Mouse (Mus musculus) heart, embryonic 12.5 days (tissue): ENCODE measurements at regions not wholly inside any gene's neighbourhood (a gene's known extent, or its start where the extent isn't known, plus 50 kb on each side); places are given as distances from the start of the nearest gene placed in this dataset.

ENCODE experiments used
- ATAC-seq: fragments of 200-750 bp; cut with Nextera tagmentation; 2 replicates; pipeline ENCODE4 v1.8.0; 2017; ENCODE audit warnings: moderate TSS enrichment, moderate library complexity; ENCODE audit not compliant: insufficient number of reproducible peaks, low FRiP score
- H3K27ac ChIP-seq: fragments of 300-500 bp; sonication (generic); 2 replicates; pipeline ENCODE4 v1.5.1; 2016; ENCODE audit warnings: mild to moderate bottlenecking, moderate library complexity; ENCODE audit not compliant: poor library complexity, severe bottlenecking
- H3K27me3 ChIP-seq: fragments of 300-500 bp; sonication (generic); replicated peaks from 2 replicates; pipeline ENCODE4 v1.6.1; 2016; ENCODE audit warnings: mild to moderate bottlenecking, moderate library complexity
- H3K36me3 ChIP-seq: fragments of 300-500 bp; sonication (generic); 2 replicates; pipeline ENCODE4 v1.6.1; 2016; ENCODE audit warnings: mild to moderate bottlenecking, moderate library complexity
- H3K4me1 ChIP-seq: fragments of 300-500 bp; sonication (generic); replicated peaks from 2 replicates; pipeline ENCODE4 v1.6.1; 2016; ENCODE audit warnings: mild to moderate bottlenecking
- H3K4me2 ChIP-seq: fragments of 300-500 bp; sonication (generic); 2 replicates; pipeline ENCODE4 v1.6.1; 2016; ENCODE audit warnings: mild to moderate bottlenecking, moderate library complexity
- H3K4me3 ChIP-seq: fragments of 300-500 bp; sonication (generic); 2 replicates; pipeline ENCODE4 v1.5.1; 2016; ENCODE audit warnings: mild to moderate bottlenecking
- H3K9ac ChIP-seq: fragments of 300-500 bp; sonication (generic); 2 replicates; pipeline ENCODE4 v1.6.1; 2016; ENCODE audit warnings: mild to moderate bottlenecking, moderate library complexity
- H3K9me3 ChIP-seq: fragments of 300-500 bp; sonication (generic); replicated peaks from 2 replicates; pipeline ENCODE4 v1.6.1; 2016; ENCODE audit warnings: mild to moderate bottlenecking, moderate library complexity
- WGBS: fragments of 180-500 bp; shearing (Covaris S2); methylation state at CpG from one replicate; pipeline ENCODE4 v1.1.7; 2016; 5-methylcytosine and 5-hydroxymethylcytosine counted together

DNA sequence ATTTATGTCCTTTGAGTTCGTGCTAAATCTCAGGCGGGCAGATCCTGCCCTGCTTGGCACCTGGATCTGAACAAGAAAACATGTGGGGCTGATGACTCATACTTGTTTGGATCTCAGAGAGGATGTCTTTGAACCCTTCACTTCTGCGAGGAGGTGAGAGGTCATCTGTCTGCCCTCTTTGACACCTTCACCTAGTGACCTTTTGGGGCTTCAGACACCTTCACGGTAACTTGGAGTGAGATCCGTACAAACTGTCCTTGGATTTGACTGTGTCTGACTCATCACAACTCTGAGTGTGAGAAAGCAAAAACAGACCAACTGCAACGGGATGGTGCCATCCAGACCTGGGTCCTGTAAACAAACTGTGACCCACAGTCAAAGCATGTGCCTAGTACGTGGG, 243.6 kb upstream of the Klf4 start:
- Histone ChIP-seq H3K27me3 (no peaks in the 10 kb centered on the region), H3K9me3 (no peaks in the 10 kb centered on the region), H3K4me3 (no peak overlapping the region), H3K27ac (no peak overlapping the region), H3K9ac (no peak overlapping the region), H3K4me1 (peaks cover 6% of the 10 kb centered on the region; the same call in 1 of the 2 replicates), H3K36me3 (no peaks in the 10 kb centered on the region), H3K4me2 (no peak overlapping the region)
- ATAC-seq, result no peak
- WGBS, result 60% methylated on average over 7 of the region's 7 CpGs

DNA sequence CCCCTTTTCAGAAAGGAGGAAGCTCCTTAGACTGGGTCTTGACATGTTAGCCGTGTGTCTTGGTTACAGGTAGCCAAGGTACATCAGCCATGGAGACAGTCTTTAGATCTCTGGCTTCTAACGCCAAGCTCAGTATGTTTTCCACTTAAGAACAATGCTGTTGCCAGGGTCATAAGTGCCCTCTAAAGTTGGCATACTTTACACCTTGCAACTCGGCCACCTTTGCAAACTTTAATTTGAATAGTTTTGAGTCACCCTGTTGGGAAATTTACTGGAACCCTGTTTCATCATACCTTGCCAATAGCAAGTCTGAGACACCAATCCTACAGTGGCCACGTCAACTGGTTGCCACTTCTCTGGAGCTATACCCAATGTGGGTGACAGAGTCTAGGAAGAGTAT, 242.3 kb upstream of the Klf4 start:
- 81% methylated on average over 4 of the region's 4 CpGs for WGBS
- no peaks in the 10 kb centered on the region for H3K4me1 ChIP-seq
- no peak overlapping the region for H3K4me2 ChIP-seq
- H3K27ac ChIP-seq, result no peak overlapping the region
- ATAC-seq, result no peak
- no peak overlapping the region for H3K4me3 ChIP-seq
- no peaks in the 10 kb centered on the region for H3K27me3 ChIP-seq
- no peak overlapping the region for H3K9ac ChIP-seq
- H3K9me3 ChIP-seq, result no peaks in the 10 kb centered on the region
- no peaks in the 10 kb centered on the region for H3K36me3 ChIP-seq

- H3K27me3 ChIP-seq, result no peaks in the 10 kb centered on the region
- WGBS, result 82% methylated on average over 3 of the region's 3 CpGs
Observed at GRCm38 (mm10) chr4:55769656-55770055, 237.4 kb upstream of the Klf4 start.

GRCm38 (mm10) chr4:55768325-55768724, 236.1 kb upstream of the Klf4 start:
- ATAC-seq, result no peak
- H3K27ac ChIP-seq, result no peak overlapping the region
- H3K4me3 ChIP-seq, result no peak overlapping the region
- no peak overlapping the region for H3K4me2 ChIP-seq
- no peaks in the 10 kb centered on the region for H3K9me3 ChIP-seq
- H3K36me3 ChIP-seq, result no peaks in the 10 kb centered on the region
- H3K9ac ChIP-seq, result no peak overlapping the region
- WGBS, result 75% methylated on average over 6 of the region's 6 CpGs
- H3K4me1 ChIP-seq, result no peaks in the 10 kb centered on the region
- H3K27me3 ChIP-seq, result no peaks in the 10 kb centered on the region

More at GRCm38 (mm10) chr4:55769656-55770055, 237.4 kb upstream of the Klf4 start:
- H3K9ac ChIP-seq, result no peak overlapping the region
- H3K36me3 ChIP-seq, result no peaks in the 10 kb centered on the region
- H3K9me3 ChIP-seq, result no peaks in the 10 kb centered on the region
- no peak overlapping the region for H3K27ac ChIP-seq
- H3K4me1 ChIP-seq, result no peaks in the 10 kb centered on the region
- no peak for ATAC-seq
- no peak overlapping the region for H3K4me3 ChIP-seq
- no peak overlapping the region for H3K4me2 ChIP-seq

- ATAC-seq, result no peak
- Histone ChIP-seq H3K27ac (no peak overlapping the region), H3K27me3 (no peaks in the 10 kb centered on the region), H3K4me2 (no peak overlapping the region), H3K4me1 (no peaks in the 10 kb centered on the region), H3K36me3 (no peaks in the 10 kb centered on the region), H3K4me3 (no peak overlapping the region), H3K9ac (no peak overlapping the region), H3K9me3 (no peaks in the 10 kb centered on the region)
- 64% methylated on average over 4 of the region's 4 CpGs for WGBS
Observed at GRCm38 (mm10) chr4:55767133-55767532, 234.9 kb upstream of the Klf4 start.

GRCm38 (mm10) chr4:55765780-55766179, 233.5 kb upstream of the Klf4 start:
- H3K9ac ChIP-seq, result no peak overlapping the region
- no peak for ATAC-seq
- 77% methylated on average over 2 of the region's 2 CpGs for WGBS
- H3K27ac ChIP-seq, result no peak overlapping the region
- H3K36me3 ChIP-seq, result no peaks in the 10 kb centered on the region
- no peak overlapping the region for H3K4me3 ChIP-seq
- no peaks in the 10 kb centered on the region for H3K27me3 ChIP-seq
- no peaks in the 10 kb centered on the region for H3K4me1 ChIP-seq
- no peak overlapping the region for H3K4me2 ChIP-seq
- H3K9me3 ChIP-seq, result no peaks in the 10 kb centered on the region

GRCm38 (mm10) chr4:55763112-55763511, 230.8 kb upstream of the Klf4 start:
- 78% methylated on average over 6 of the region's 6 CpGs for WGBS

GRCm38 (mm10) chr4:55762389-55762788, 230.1 kb upstream of the Klf4 start:
- ATAC-seq, result no peak
- 79% methylated on average over 4 of the region's 4 CpGs for WGBS
- Histone ChIP-seq H3K27me3 (no peaks in the 10 kb centered on the region; the same call in 1 of the 2 replicates), H3K27ac (no peak overlapping the region), H3K9me3 (no peaks in the 10 kb centered on the region), H3K4me2 (no peak overlapping the region), H3K4me3 (no peak overlapping the region), H3K4me1 (no peaks in the 10 kb centered on the region), H3K9ac (no peak overlapping the region), H3K36me3 (no peaks in the 10 kb centered on the region)

More at GRCm38 (mm10) chr4:55763112-55763511, 230.8 kb upstream of the Klf4 start:
- Histone ChIP-seq H3K27ac (no peak overlapping the region), H3K4me3 (no peak overlapping the region), H3K9me3 (no peaks in the 10 kb centered on the region), H3K9ac (no peak overlapping the region), H3K4me2 (no peak overlapping the region), H3K4me1 (no peaks in the 10 kb centered on the region), H3K27me3 (no peaks in the 10 kb centered on the region; the same call in 1 of the 2 replicates), H3K36me3 (no peaks in the 10 kb centered on the region)
- no peak for ATAC-seq

DNA sequence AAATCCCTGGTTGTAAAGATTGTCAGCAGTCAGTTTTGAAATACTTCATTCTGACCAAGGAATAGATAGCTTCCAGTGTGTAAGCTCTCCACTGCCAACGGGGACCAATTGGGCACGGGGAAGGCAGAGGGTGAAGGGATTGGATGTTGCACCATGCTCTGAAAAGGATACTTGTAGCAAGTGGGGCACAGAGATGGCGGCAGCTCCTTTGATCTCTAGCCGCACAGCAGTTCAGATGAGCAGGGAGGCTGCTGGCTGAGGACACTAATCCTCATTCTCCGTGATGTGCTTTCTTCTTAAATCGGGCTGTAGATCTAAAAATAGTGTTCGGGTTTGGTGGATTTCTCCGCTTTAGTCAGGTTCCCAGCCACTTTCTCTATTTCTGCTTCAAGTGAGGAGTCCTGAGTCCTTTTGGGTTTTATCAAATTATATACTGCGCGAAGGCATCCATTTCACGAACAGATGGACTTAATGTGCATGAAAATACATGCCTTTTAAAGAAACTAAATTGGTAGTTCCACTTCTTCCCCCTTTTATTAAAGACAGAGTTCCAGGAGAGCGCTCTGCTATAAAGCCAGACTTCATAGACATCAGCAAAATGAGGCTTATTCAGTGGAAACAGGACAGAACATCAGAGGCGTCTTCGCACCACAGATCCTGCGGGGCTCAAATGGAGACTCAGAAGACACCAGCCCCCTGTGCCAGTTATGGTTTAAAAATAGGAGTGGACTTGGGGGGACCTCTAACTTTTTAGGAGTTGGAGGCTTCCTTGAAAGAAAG, 225.1 kb upstream of the Klf4 start:
- H3K36me3 ChIP-seq, result no peaks in the 10 kb centered on the region
- no peaks in the 10 kb centered on the region for H3K9me3 ChIP-seq
- no peak overlapping the region for H3K9ac ChIP-seq
- no peaks in the 10 kb centered on the region for H3K4me1 ChIP-seq
- H3K4me2 ChIP-seq, result no peak overlapping the region
- no peak overlapping the region for H3K4me3 ChIP-seq
- no peak overlapping the region for H3K27ac ChIP-seq
- WGBS, result 66% methylated on average over 15 of the region's 15 CpGs
- no peaks in the 10 kb centered on the region; the same call in 1 of the 2 replicates for H3K27me3 ChIP-seq
- ATAC-seq, result no peak

- Histone ChIP-seq H3K4me3 (no peak overlapping the region), H3K4me1 (no peaks in the 10 kb centered on the region), H3K36me3 (no peaks in the 10 kb centered on the region), H3K9me3 (no peaks in the 10 kb centered on the region), H3K4me2 (no peak overlapping the region), H3K27ac (no peak overlapping the region), H3K27me3 (no peaks in the 10 kb centered on the region; the same call in 1 of the 2 replicates), H3K9ac (no peak overlapping the region)
- WGBS, result 73% methylated on average over 20 of the region's 20 CpGs
- ATAC-seq, result no peak
Observed at GRCm38 (mm10) chr4:55749949-55750600, 217.8 kb upstream of the Klf4 start.

DNA sequence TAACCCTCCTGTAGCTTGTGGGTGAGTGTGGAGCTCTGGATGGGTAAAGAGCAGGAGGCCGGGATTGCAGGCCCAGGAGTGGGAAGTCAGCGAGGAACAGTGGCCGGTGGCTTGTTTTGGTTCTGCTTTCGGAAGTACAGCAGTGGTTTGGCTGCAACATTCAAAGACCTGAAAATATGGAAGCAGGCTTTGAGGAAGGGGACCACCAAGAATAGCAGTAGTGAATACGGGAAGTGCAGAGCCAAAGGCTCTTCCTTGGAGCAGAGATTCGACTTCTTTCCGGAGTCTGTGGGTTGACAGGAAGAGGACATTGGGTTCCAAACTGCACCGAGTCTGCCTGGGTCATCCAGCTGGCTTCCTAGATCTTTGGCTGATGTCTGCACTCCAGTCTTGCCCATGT, 209.1 kb upstream of the Klf4 start:
- H3K27me3 ChIP-seq, result no peaks in the 10 kb centered on the region
- no peaks in the 10 kb centered on the region for H3K36me3 ChIP-seq
- H3K9me3 ChIP-seq, result no peaks in the 10 kb centered on the region
- H3K4me2 ChIP-seq, result no peak overlapping the region
- 85% methylated on average over 8 of the region's 8 CpGs for WGBS
- H3K4me3 ChIP-seq, result no peak overlapping the region
- H3K4me1 ChIP-seq, result no peaks in the 10 kb centered on the region
- no peak overlapping the region for H3K9ac ChIP-seq
- H3K27ac ChIP-seq, result no peak overlapping the region
- ATAC-seq, result no peak
